Mouse (Mus musculus): ENCODE results near the gene Cd70. TPM values are rescaled to one million over a fixed set of nuclear protein-coding genes. Genes with fewer than 3 reads are reported as not detected.
A peak's percentile ranks its signal among the peaks of the same experiment; 100 is the strongest.

The Cd70 gene
- total and polyA plus RNA-seq, 3 experiments = not detected

GRCm38 (mm10) chr17:57116801-57117200, 32.8 kb downstream of the Cd70 start:
- Histone ChIP-seq H3K27me3 (ENCODE audit: insufficient read depth, low read length) (peaks cover 24% of the 10 kb centered on the region), H3K36me3 (replicated peaks) (no peaks in the 10 kb centered on the region), H3K4me1 (ENCODE audit: insufficient read depth, low read depth, low read length) (peaks cover 27% of the 10 kb centered on the region), H3K9me3 (replicated peaks) (no peaks in the 10 kb centered on the region), H3K4me3 (ENCODE audit: low read depth, low read length) (no peak overlapping the region)
- TF ChIP-seq POLR2AphosphoS5 (IDR thresholded peaks at IDR 0.05; ENCODE audit: insufficient replicate concordance, low read depth, low read length) (no peak), CTCF (IDR thresholded peaks at IDR 0.05; ENCODE audit: low read depth, low read length) (no peak), GATA2 (IDR thresholded peaks at IDR 0.05; ENCODE audit: borderline replicate concordance, low read depth, low read length) (no peak), TAL1 (conservative IDR thresholded peaks at IDR 0.05; ENCODE audit: low read depth, low read length) (no peak), GATA1 (IDR thresholded peaks at IDR 0.05; ENCODE audit: borderline replicate concordance, low read length) (no peak)
- ATAC-seq (ENCODE audit: extremely low read depth, insufficient number of reproducible peaks, low FRiP score, poor library complexity, severe bottlenecking) (no peak), DNase-seq (ENCODE audit: low spot score) (no peak)

GRCm38 (mm10) chr17:57112768-57113474, 36.7 kb downstream of the Cd70 start:
- TF ChIP-seq GATA2 (IDR thresholded peaks at IDR 0.05; ENCODE audit: borderline replicate concordance, low read depth, low read length) (no peak), CTCF (IDR thresholded peaks at IDR 0.05; ENCODE audit: low read depth, low read length) (no peak)
- peaks cover 13% of the 10 kb centered on the region for H3K36me3 ChIP-seq (replicated peaks)
- H3K9me3 ChIP-seq (replicated peaks) = no peaks in the 10 kb centered on the region
- peaks cover 43% of the 10 kb centered on the region for H3K4me1 ChIP-seq (ENCODE audit: insufficient read depth, low read depth, low read length)
- DNase-seq (ENCODE audit: low spot score) (no peak), ATAC-seq (ENCODE audit: extremely low read depth, insufficient number of reproducible peaks, low FRiP score, poor library complexity, severe bottlenecking) (no peak)
- peaks cover 24% of the 10 kb centered on the region for H3K27me3 ChIP-seq (ENCODE audit: insufficient read depth, low read length)
- no peak overlapping the region for H3K4me3 ChIP-seq (ENCODE audit: low read depth, low read length)

GRCm38 (mm10) chr17:57110005-57110404, 39.6 kb downstream of the Cd70 start:
- Histone ChIP-seq H3K4me1 (ENCODE audit: insufficient read depth, low read depth, low read length) (peaks cover 63% of the 10 kb centered on the region), H3K9me3 (replicated peaks) (no peaks in the 10 kb centered on the region), H3K36me3 (replicated peaks) (peaks cover 27% of the 10 kb centered on the region), H3K4me3 (ENCODE audit: low read depth, low read length) (no peak overlapping the region), H3K27me3 (ENCODE audit: insufficient read depth, low read length) (peaks cover 11% of the 10 kb centered on the region; the same call in 1 of the 2 replicates)
- peak; percentile 48; the same call in 1 of the 2 replicates for ATAC-seq (ENCODE audit: extremely low read depth, insufficient number of reproducible peaks, low FRiP score, poor library complexity, severe bottlenecking)
- DNase-seq (ENCODE audit: low spot score) = no peak
- TF ChIP-seq POLR2AphosphoS5 (IDR thresholded peaks at IDR 0.05; ENCODE audit: insufficient replicate concordance, low read depth, low read length) = no peak
- TF ChIP-seq CTCF (IDR thresholded peaks at IDR 0.05; ENCODE audit: low read depth, low read length) = no peak
- TF ChIP-seq TAL1 (conservative IDR thresholded peaks at IDR 0.05; ENCODE audit: low read depth, low read length) = 0 out of 2 replicates have a peak, but pooled peaks have one; percentile 9

GRCm38 (mm10) chr17:57108666-57109171, 40.9 kb downstream of the Cd70 start:
- peaks cover 75% of the 10 kb centered on the region for H3K4me1 ChIP-seq (ENCODE audit: insufficient read depth, low read depth, low read length)
- H3K27me3 ChIP-seq (ENCODE audit: insufficient read depth, low read length) = 0 out of 2 replicates have a peak, but pooled peaks cover 3% of the 10 kb centered on the region
- 0 out of 2 replicates have a peak overlapping the region, but pooled peaks have one; percentile 9 for H3K4me3 ChIP-seq (ENCODE audit: low read depth, low read length)
- no peak for ATAC-seq (ENCODE audit: extremely low read depth, insufficient number of reproducible peaks, low FRiP score, poor library complexity, severe bottlenecking)
- no peak for TF ChIP-seq TAL1 (conservative IDR thresholded peaks at IDR 0.05; ENCODE audit: low read depth, low read length)
- peaks cover 30% of the 10 kb centered on the region for H3K36me3 ChIP-seq (replicated peaks)
- no peak for DNase-seq (ENCODE audit: low spot score)
- H3K9me3 ChIP-seq (replicated peaks) = no peaks in the 10 kb centered on the region

- H3K27me3 ChIP-seq (ENCODE audit: insufficient read depth, low read length) = no peaks in the 10 kb centered on the region
- TF ChIP-seq POLR2AphosphoS5 (IDR thresholded peaks at IDR 0.05; ENCODE audit: insufficient replicate concordance, low read depth, low read length) (no peak), GATA2 (IDR thresholded peaks at IDR 0.05; ENCODE audit: borderline replicate concordance, low read depth, low read length) (no peak), CTCF (IDR thresholded peaks at IDR 0.05; ENCODE audit: low read depth, low read length) (no peak), GATA1 (IDR thresholded peaks at IDR 0.05; ENCODE audit: borderline replicate concordance, low read length) (no peak), TAL1 (conservative IDR thresholded peaks at IDR 0.05; ENCODE audit: low read depth, low read length) (no peak)
- no peak overlapping the region for H3K4me3 ChIP-seq (ENCODE audit: low read depth, low read length)
- no peaks in the 10 kb centered on the region for H3K9me3 ChIP-seq (replicated peaks)
- peaks cover 81% of the 10 kb centered on the region for H3K4me1 ChIP-seq (ENCODE audit: insufficient read depth, low read depth, low read length)
- ATAC-seq (ENCODE audit: extremely low read depth, insufficient number of reproducible peaks, low FRiP score, poor library complexity, severe bottlenecking) = no peak
- peaks cover 36% of the 10 kb centered on the region for H3K36me3 ChIP-seq (replicated peaks)
- no peak for DNase-seq (ENCODE audit: low spot score)
Measured at GRCm38 (mm10) chr17:57108040-57108665, 41.4 kb downstream of the Cd70 start.

GRCm38 (mm10) chr17:57107064-57107463, 42.5 kb downstream of the Cd70 start:
- peak overlapping the region; percentile 87; the same call in 1 of the 2 replicates for H3K4me3 ChIP-seq (ENCODE audit: low read depth, low read length)
- H3K9me3 ChIP-seq (replicated peaks) = no peaks in the 10 kb centered on the region
- H3K4me1 ChIP-seq (ENCODE audit: insufficient read depth, low read depth, low read length) = peaks cover 84% of the 10 kb centered on the region
- H3K36me3 ChIP-seq (replicated peaks) = peaks cover 47% of the 10 kb centered on the region
- TF ChIP-seq TAL1 (conservative IDR thresholded peaks at IDR 0.05; ENCODE audit: low read depth, low read length) (no peak), GATA1 (IDR thresholded peaks at IDR 0.05; ENCODE audit: borderline replicate concordance, low read length) (no peak), GATA2 (IDR thresholded peaks at IDR 0.05; ENCODE audit: borderline replicate concordance, low read depth, low read length) (no peak), POLR2AphosphoS5 (IDR thresholded peaks at IDR 0.05; ENCODE audit: insufficient replicate concordance, low read depth, low read length) (no peak)
- ATAC-seq (ENCODE audit: extremely low read depth, insufficient number of reproducible peaks, low FRiP score, poor library complexity, severe bottlenecking) (no peak), DNase-seq (ENCODE audit: low spot score) (no peak)
- H3K27me3 ChIP-seq (ENCODE audit: insufficient read depth, low read length) = no peaks in the 10 kb centered on the region

Measured in G1E (cell line).